Mouse (Mus musculus): ENCODE data around the gene Ercc1. TPM values are rescaled to one million over a fixed set of nuclear protein-coding genes. Genes with fewer than 3 reads are reported as not detected.

Gene Ercc1
- total and polyA plus RNA-seq, 3 experiments, result 22.2 to 37.5 TPM; not detected in 1

GRCm38 (mm10) chr7:19341761-19342409, 2.7 kb upstream of the Ercc1 start:
- H3K4me1 ChIP-seq (ENCODE audit: control insufficient read depth in 1 of 2, insufficient read depth in 2 of 2, low read length in 2 of 2), result peaks cover 2 to 18% of the 10 kb centered on the region in 2 experiments; a peak in 3 of 4 replicates
- peak overlapping the region; percentile 18 to 36; a peak in 3 of 4 replicates for H3K4me3 ChIP-seq (ENCODE audit: control insufficient read depth in 1 of 2, insufficient read depth in 1 of 2, low read depth in 2 of 2, low read length in 2 of 2)
- H3K9ac ChIP-seq (ENCODE audit: control insufficient read depth, low read depth, low read length, poor library complexity, severe bottlenecking), result peak overlapping the region; percentile 18; the same call in 1 of the 2 replicates
- peaks cover 0 to 6% of the 10 kb centered on the region in 2 experiments; a peak in 2 of 4 replicates for H3K27me3 ChIP-seq (ENCODE audit: control insufficient read depth in 1 of 2, insufficient read depth in 2 of 2, low read length in 2 of 2)
- H3K27ac ChIP-seq (ENCODE audit: control insufficient read depth, low read depth, low read length), result no peak overlapping the region
- TF ChIP-seq ZMIZ1 (IDR thresholded peaks at IDR 0.05; ENCODE audit: low read depth, low read length), result no peak
- no peak for TF ChIP-seq HCFC1 (IDR thresholded peaks at IDR 0.05; ENCODE audit: low read depth, low read length)
- TF ChIP-seq TBP (IDR thresholded peaks at IDR 0.05; ENCODE audit: low read depth, low read length), result no peak
- no peak for TF ChIP-seq ELF1 (IDR thresholded peaks at IDR 0.05; ENCODE audit: low read depth, low read length)
- no peak for TF ChIP-seq EP300 (IDR thresholded peaks at IDR 0.05; ENCODE audit: low read depth in 1 of 2, low read length in 2 of 2)
- no peak for TF ChIP-seq ZNF384 (IDR thresholded peaks at IDR 0.05; ENCODE audit: low read depth, low read length)
- TF ChIP-seq CHD1 (IDR thresholded peaks at IDR 0.05; ENCODE audit: low read depth, low read length), result no peak
- no peak for TF ChIP-seq MYC (IDR thresholded peaks at IDR 0.05; ENCODE audit: low read depth, low read length)
- TF ChIP-seq UBTF (IDR thresholded peaks at IDR 0.05; ENCODE audit: borderline replicate concordance, insufficient read depth, low read depth, low read length), result no peak
- TF ChIP-seq CHD2 (IDR thresholded peaks at IDR 0.05; ENCODE audit: low read length), result no peak
- no peak for TF ChIP-seq RAD21 (IDR thresholded peaks at IDR 0.05; ENCODE audit: low read depth, low read length)
- no peak for TF ChIP-seq MEF2A (IDR thresholded peaks at IDR 0.05; ENCODE audit: extremely low read depth, insufficient replicate concordance, low read depth, low read length, poor library complexity, severe bottlenecking)
- TF ChIP-seq NELFE (IDR thresholded peaks at IDR 0.05; ENCODE audit: low read depth, low read length), result no peak
- no peak for TF ChIP-seq USF1 (IDR thresholded peaks at IDR 0.05; ENCODE audit: low read depth, low read length)
- no peak for TF ChIP-seq SMC3 (IDR thresholded peaks at IDR 0.05; ENCODE audit: low read depth, low read length)
- TF ChIP-seq GATA1 (IDR thresholded peaks at IDR 0.05; ENCODE audit: low read depth, low read length), result no peak
- no peak for TF ChIP-seq MAX (IDR thresholded peaks at IDR 0.05; ENCODE audit: low read length)
- no peak for TF ChIP-seq GABPA (IDR thresholded peaks at IDR 0.05; ENCODE audit: low read depth, low read length)
- DNase-seq (ENCODE audit: low read depth, low spot score), result no peak
- H3K79me2 ChIP-seq (ENCODE audit: control insufficient read depth, insufficient read depth, low read length, poor library complexity), result no peaks in the 10 kb centered on the region
- H3K36me3 ChIP-seq (ENCODE audit: control insufficient read depth in 1 of 2, insufficient read depth in 2 of 2, low read length in 2 of 2), result peaks cover 0 to 5% of the 10 kb centered on the region in 2 experiments; a peak in 2 of 4 replicates
- no peaks in the 10 kb centered on the region for H3K9me3 ChIP-seq (replicated peaks; ENCODE audit: insufficient read depth, low read length)

DNA sequence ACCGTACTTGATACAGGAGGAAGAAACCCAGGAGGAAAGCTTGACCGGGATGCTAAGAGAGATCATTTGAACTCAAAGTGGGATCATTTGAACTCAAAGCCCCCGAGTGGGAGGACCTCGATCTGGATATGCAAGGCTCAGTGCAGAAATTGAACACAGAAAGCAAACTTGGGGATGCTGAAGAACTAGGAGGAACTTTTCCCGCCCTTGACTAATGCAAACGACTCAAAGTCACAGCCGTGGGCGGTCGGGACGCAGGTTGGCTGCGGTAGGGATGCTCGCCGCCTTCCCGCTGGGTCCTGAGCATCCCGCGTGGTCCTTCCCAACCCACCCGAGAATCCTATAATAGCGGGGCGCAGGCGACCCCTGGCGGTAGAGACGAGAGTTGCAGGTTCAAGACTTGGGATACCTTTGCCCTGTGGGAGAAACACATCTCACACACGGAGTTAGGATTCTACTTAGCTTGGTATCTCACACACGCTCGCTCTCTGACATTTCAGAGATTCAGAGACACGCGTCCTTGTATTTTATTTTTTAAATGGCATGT, 2.0 kb upstream of the Ercc1 start:
- Histone ChIP-seq H3K27me3 (ENCODE audit: control insufficient read depth in 1 of 2, insufficient read depth in 2 of 2, low read length in 2 of 2) (peaks cover 0 to 6% of the 10 kb centered on the region in 2 experiments; a peak in 2 of 4 replicates), H3K4me3 (ENCODE audit: control insufficient read depth in 1 of 2, insufficient read depth in 1 of 2, low read depth in 2 of 2, low read length in 2 of 2) (peak overlapping the region; percentile 18 to 36; a peak in 3 of 4 replicates), H3K36me3 (ENCODE audit: control insufficient read depth in 1 of 2, insufficient read depth in 2 of 2, low read length in 2 of 2) (peaks cover 0 to 5% of the 10 kb centered on the region in 2 experiments; a peak in 2 of 4 replicates), H3K27ac (ENCODE audit: control insufficient read depth, low read depth, low read length) (no peak overlapping the region), H3K79me2 (ENCODE audit: control insufficient read depth, insufficient read depth, low read length, poor library complexity) (no peaks in the 10 kb centered on the region), H3K9me3 (replicated peaks; ENCODE audit: insufficient read depth, low read length) (no peaks in the 10 kb centered on the region), H3K9ac (ENCODE audit: control insufficient read depth, low read depth, low read length, poor library complexity, severe bottlenecking) (peak overlapping the region; percentile 18; the same call in 1 of the 2 replicates), H3K4me1 (ENCODE audit: control insufficient read depth in 1 of 2, insufficient read depth in 2 of 2, low read length in 2 of 2) (peaks cover 2 to 18% of the 10 kb centered on the region in 2 experiments; a peak in 3 of 4 replicates)
- peak; percentile 80 for DNase-seq (ENCODE audit: low read depth, low spot score)
- TF ChIP-seq GABPA (IDR thresholded peaks at IDR 0.05; ENCODE audit: low read depth, low read length) (no peak), ZNF384 (IDR thresholded peaks at IDR 0.05; ENCODE audit: low read depth, low read length) (no peak), HCFC1 (IDR thresholded peaks at IDR 0.05; ENCODE audit: low read depth, low read length) (0 out of 2 replicates have a peak, but pooled peaks have one; percentile 37), ETS1 (IDR thresholded peaks at IDR 0.05; ENCODE audit: low read depth, low read length) (no peak), ZC3H11A (IDR thresholded peaks at IDR 0.05; ENCODE audit: low read depth, low read length) (peak; percentile 90), CHD1 (IDR thresholded peaks at IDR 0.05; ENCODE audit: low read depth, low read length) (no peak), KAT2A (conservative IDR thresholded peaks at IDR 0.05; ENCODE audit: low read depth, low read length) (no peak), RCOR1 (IDR thresholded peaks at IDR 0.05; ENCODE audit: low read depth, low read length) (peak; percentile 24; the same call in 1 of the 2 replicates), RAD21 (IDR thresholded peaks at IDR 0.05; ENCODE audit: low read depth, low read length) (peak; percentile 85), MYB (IDR thresholded peaks at IDR 0.05; ENCODE audit: low read depth, low read length) (no peak), GATA1 (IDR thresholded peaks at IDR 0.05; ENCODE audit: low read depth, low read length) (no peak), MYC (IDR thresholded peaks at IDR 0.05; ENCODE audit: low read depth, low read length) (no peak), MAFK (IDR thresholded peaks at IDR 0.05; ENCODE audit: borderline replicate concordance, low read depth, low read length) (no peak), USF2 (IDR thresholded peaks at IDR 0.05; ENCODE audit: borderline replicate concordance in 1 of 2, insufficient read depth in 1 of 2, low read depth in 1 of 2, low read length in 2 of 2) (no peak), MAX (IDR thresholded peaks at IDR 0.05; ENCODE audit: low read length) (no peak), MXI1 (IDR thresholded peaks at IDR 0.05; ENCODE audit: low read depth, low read length) (peak; percentile 68; the same call in 1 of the 2 replicates), SIN3A (IDR thresholded peaks at IDR 0.05; ENCODE audit: low read length) (peak; percentile 62; the same call in 1 of the 2 replicates), TAL1 (IDR thresholded peaks at IDR 0.05; ENCODE audit: low read length) (no peak)
